Mouse (Mus musculus): ENCODE measurements around the gene Prickle2.

Prickle2 gene

GRCm38 (mm10) chr6:92381085-92381484, 324.9 kb downstream of the Prickle2 start:
- in situ Hi-C loops (cut with MboI, MseI), result no loop called here

GRCm38 (mm10) chr6:92374826-92375225, 331.1 kb downstream of the Prickle2 start:
- in situ Hi-C loops (cut with MboI, MseI), result loop anchor here (25.0 kb wide), 1 partner anchor 1362 kb away; no protein-coding TSS in a partner anchor

GRCm38 (mm10) chr6:92370896-92371295, 335.1 kb downstream of the Prickle2 start:
- in situ Hi-C loops (cut with MboI, MseI), result loop anchor here (25.0 kb wide), 1 partner anchor 1366 kb away; no protein-coding TSS in a partner anchor

GRCm38 (mm10) chr6:92347278-92348028, 358.5 kb downstream of the Prickle2 start:
- in situ Hi-C loops (cut with MboI, MseI), result no loop called here

GRCm38 (mm10) chr6:92346729-92347128, 359.2 kb downstream of the Prickle2 start:
- in situ Hi-C loops (cut with MboI, MseI), result no loop called here

GRCm38 (mm10) chr6:92345151-92345550, 360.8 kb downstream of the Prickle2 start:
- in situ Hi-C loops (cut with MboI, MseI), result no loop called here

- in situ Hi-C loops (cut with MboI, MseI), result no loop called here
Observed at GRCm38 (mm10) chr6:92344588-92344987, 361.4 kb downstream of the Prickle2 start.
